Mouse (Mus musculus) heart, embryonic 14.5 days (tissue): ENCODE data around the gene Phf24. TPM values are rescaled to one million over a fixed set of nuclear protein-coding genes. Genes with fewer than 3 reads are reported as not detected.

Source experiments
- ATAC-seq: fragments of 200-750 bp; cut with Nextera tagmentation; 2 replicates; pipeline ENCODE4 v1.8.0; 2017; ENCODE audit warnings: low read depth, moderate TSS enrichment; ENCODE audit not compliant: insufficient number of reproducible peaks, insufficient read depth, low FRiP score
- H3K27ac ChIP-seq, 2 experiments: fragments of 200-500 bp in 1 of 2; fragments of 300-500 bp in 1 of 2; sonication (generic) in 1 of 2; replicated peaks in 1 of 2; 2 replicates each; pipeline ENCODE4 v1.5.1; 2012 to 2014; ENCODE audit warnings: low read depth in 2 of 2, low read length in 2 of 2, control low read depth in 1 of 2, mild to moderate bottlenecking in 1 of 2, mixed read lengths in 1 of 2; ENCODE audit not compliant: control insufficient read depth in 1 of 2, insufficient read depth in 1 of 2
- H3K27me3 ChIP-seq: fragments of 300-500 bp; sonication (generic); 2 replicates; pipeline ENCODE4 v1.6.1; 2014; ENCODE audit warnings: mild to moderate bottlenecking, low read length, control low read depth; ENCODE audit not compliant: control insufficient read depth, insufficient read depth
- H3K36me3 ChIP-seq: fragments of 300-500 bp; sonication (generic); 2 replicates; pipeline ENCODE4 v1.6.1; 2014; ENCODE audit warnings: mild to moderate bottlenecking, control low read depth, low read length, mixed read lengths; ENCODE audit not compliant: control insufficient read depth, insufficient read depth
- H3K4me1 ChIP-seq, 2 experiments: fragments of 200-500 bp in 1 of 2; fragments of 300-500 bp in 1 of 2; sonication (generic) in 1 of 2; 2 replicates each; pipeline ENCODE4 v1.6.1; 2012 to 2014; ENCODE audit warnings: low read length in 2 of 2, control low read depth in 1 of 2, mixed read lengths in 1 of 2; ENCODE audit not compliant: control insufficient read depth in 2 of 2, insufficient read depth in 2 of 2
- H3K4me2 ChIP-seq: fragments of 300-500 bp; sonication (generic); 2 replicates; pipeline ENCODE4 v1.6.1; 2014; ENCODE audit warnings: mild to moderate bottlenecking, low read length
- H3K4me3 ChIP-seq, 2 experiments: fragments of 200-500 bp in 1 of 2; fragments of 300-500 bp in 1 of 2; sonication (generic) in 1 of 2; 2 replicates each; pipeline ENCODE4 v1.5.1; 2012 to 2014; ENCODE audit warnings: low read length in 2 of 2, mild to moderate bottlenecking in 2 of 2, control low read depth in 1 of 2, low read depth in 1 of 2, moderate library complexity in 1 of 2; ENCODE audit not compliant: control insufficient read depth in 1 of 2, insufficient read depth in 1 of 2
- H3K9ac ChIP-seq: fragments of 300-500 bp; sonication (generic); 2 replicates; pipeline ENCODE4 v1.6.1; 2014; ENCODE audit warnings: mild to moderate bottlenecking, low read length
- H3K9me3 ChIP-seq: fragments of 300-500 bp; sonication (generic); 2 replicates; pipeline ENCODE4 v1.6.1; 2016; ENCODE audit warnings: low read length, control low read depth; ENCODE audit not compliant: control insufficient read depth
- WGBS: fragments of 180-500 bp; shearing (Covaris S2); extraction: QIAGEN DNeasy Blood & Tissue Kit; methylation state at CpG from one replicate; pipeline ENCODE4 v1.1.7; 2014; 5-methylcytosine and 5-hydroxymethylcytosine counted together
- polyA plus RNA-seq: library from polyadenylated mRNA; unstranded; fragments of >200 nt; fragmentation: Nextera tagmentation; extraction: Ambion mirVana; gene quantifications from 2 replicates; pipeline ENCODE4 v1.2.1, GENCODE M21; 2014

The Phf24 gene
- polyA plus RNA-seq, 1 experiment from 2014 or later = 5.6 TPM

DNA sequence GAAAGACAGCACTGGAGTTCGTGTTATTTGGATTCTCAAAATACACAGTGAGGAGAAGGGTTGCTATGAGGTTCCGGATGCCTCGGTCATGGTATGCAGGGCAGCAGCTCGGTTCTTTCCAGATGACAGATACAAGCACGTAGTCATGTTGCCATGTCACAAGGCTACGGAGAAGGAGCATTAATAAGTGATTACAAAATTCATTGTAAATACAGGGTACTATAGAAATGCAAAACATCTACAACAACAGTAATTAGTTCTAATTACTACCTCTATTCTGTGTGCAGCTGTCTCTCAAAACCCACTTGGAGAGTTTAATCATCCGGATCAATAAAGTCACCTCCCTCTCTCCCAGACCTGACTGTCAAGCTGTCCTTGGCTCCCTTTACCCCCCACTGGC, 21.3 kb upstream of the Phf24 start:
- no peaks in the 10 kb centered on the region for H3K27me3 ChIP-seq
- ATAC-seq = no peak

DNA sequence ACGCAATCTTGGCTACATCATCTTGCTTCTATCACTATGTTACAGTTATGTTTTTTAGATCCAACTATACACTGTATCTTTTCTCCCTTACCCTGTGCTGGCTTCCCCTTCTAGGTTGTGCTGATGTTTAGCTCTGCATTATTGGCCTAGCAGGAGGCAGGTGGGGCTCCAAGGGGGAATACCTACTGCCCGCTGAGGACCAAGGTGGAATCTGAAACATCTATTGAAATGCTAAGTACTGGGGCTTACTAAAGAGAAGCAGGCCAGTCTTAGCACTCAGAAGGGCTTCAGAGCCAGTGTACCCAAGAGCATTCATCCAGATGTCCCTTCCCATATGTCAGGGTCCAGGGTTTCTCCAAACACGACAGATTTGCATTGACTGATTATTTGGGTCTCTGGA, 17.5 kb upstream of the Phf24 start:
- no peak for ATAC-seq
- H3K36me3 ChIP-seq = no peaks in the 10 kb centered on the region
- H3K27me3 ChIP-seq = no peaks in the 10 kb centered on the region
- H3K4me1 ChIP-seq = no peaks in the 10 kb centered on the region
- no peak overlapping the region for H3K4me2 ChIP-seq
- H3K4me3 ChIP-seq = no peak overlapping the region
- no peak overlapping the region for H3K27ac ChIP-seq
- no peak overlapping the region for H3K9ac ChIP-seq
- H3K9me3 ChIP-seq = no peaks in the 10 kb centered on the region
- 39% methylated on average over 3 of the region's 3 CpGs for WGBS

More for the DNA sequence above, 21.3 kb upstream of the Phf24 start:
- H3K9ac ChIP-seq = no peak overlapping the region
- H3K4me2 ChIP-seq = no peak overlapping the region
- H3K27ac ChIP-seq = no peak overlapping the region
- 75% methylated on average over 7 of the region's 7 CpGs for WGBS
- H3K36me3 ChIP-seq = no peaks in the 10 kb centered on the region
- no peak overlapping the region for H3K4me3 ChIP-seq
- H3K9me3 ChIP-seq = no peaks in the 10 kb centered on the region
- H3K4me1 ChIP-seq = no peaks in the 10 kb centered on the region

DNA sequence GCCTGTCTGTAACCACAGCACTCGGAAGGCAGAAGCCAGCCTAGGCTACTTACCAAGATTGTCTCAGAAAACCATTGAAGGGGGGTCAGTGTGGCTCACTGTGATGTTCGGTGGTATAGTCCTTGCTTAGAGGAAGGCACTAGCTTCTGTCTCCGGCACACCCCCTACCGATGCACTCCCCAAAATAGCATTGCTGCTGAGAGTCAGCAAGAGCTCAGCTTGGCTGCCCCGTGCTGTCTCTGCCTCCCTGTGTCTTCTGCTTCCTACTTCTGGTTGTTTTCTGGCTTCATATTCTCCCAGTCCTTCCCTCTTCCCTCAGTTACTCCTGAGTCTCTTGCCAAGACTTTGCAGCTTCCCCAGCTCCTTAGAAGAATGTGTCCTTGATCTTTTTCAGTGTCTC, 15.6 kb upstream of the Phf24 start:
- Histone ChIP-seq H3K4me1 (no peaks in the 10 kb centered on the region), H3K9ac (no peak overlapping the region), H3K4me3 (no peak overlapping the region), H3K4me2 (no peak overlapping the region), H3K27ac (no peak overlapping the region), H3K36me3 (no peaks in the 10 kb centered on the region), H3K27me3 (0 out of 2 replicates have a peak, but pooled peaks cover 9% of the 10 kb centered on the region), H3K9me3 (no peaks in the 10 kb centered on the region)
- no peak for ATAC-seq
- 39% methylated on average over 5 of the region's 5 CpGs for WGBS

DNA sequence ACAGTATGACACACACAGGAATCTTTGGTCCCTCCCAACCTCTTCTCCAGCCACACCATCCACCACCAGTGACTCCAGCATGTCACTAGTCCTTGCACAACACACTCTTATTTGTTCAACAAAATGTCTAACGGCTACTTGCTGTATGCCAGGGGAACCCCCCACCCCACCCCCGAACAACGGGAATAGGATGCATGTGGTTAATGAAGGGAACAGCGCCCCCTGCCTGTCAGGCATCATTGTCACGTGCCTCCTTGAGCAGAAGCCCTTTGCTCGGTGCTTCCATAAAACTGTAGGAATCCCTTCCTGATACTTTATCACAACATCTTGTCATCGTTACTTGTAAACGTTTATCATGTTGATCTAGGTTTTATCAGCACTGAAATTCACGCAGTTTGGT, 14.3 kb upstream of the Phf24 start:
- Histone ChIP-seq H3K4me1 (no peaks in the 10 kb centered on the region), H3K9me3 (no peaks in the 10 kb centered on the region), H3K36me3 (no peaks in the 10 kb centered on the region), H3K9ac (no peak overlapping the region), H3K27ac (no peak overlapping the region), H3K4me3 (no peak overlapping the region), H3K4me2 (no peak overlapping the region), H3K27me3 (0 out of 2 replicates have a peak, but pooled peaks cover 9% of the 10 kb centered on the region)
- 49% methylated on average over 9 of the region's 9 CpGs for WGBS
- no peak for ATAC-seq

DNA sequence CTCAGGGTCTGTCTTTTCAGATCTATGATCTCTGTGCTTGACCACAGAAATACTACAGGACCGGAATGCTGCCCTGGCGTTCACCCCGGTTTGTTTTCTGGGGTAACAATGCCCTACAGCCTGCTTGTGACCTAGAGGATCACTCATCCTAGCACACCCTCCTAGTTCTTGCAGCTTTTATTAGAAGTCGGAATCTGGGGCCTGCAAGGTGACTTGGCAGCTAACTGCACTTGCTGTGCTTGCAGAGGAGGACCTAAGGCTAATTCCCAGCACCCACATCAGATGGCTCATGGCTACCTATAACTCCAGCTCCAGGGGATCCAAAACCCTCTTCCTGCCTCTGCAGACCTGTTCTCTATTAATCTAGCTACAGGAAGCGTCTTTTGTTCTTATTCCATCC, 13.7 kb upstream of the Phf24 start:
- no peak for ATAC-seq
- WGBS = 85% methylated on average over 5 of the region's 5 CpGs
- H3K4me1 ChIP-seq = no peaks in the 10 kb centered on the region
- H3K9me3 ChIP-seq = no peaks in the 10 kb centered on the region
- no peaks in the 10 kb centered on the region for H3K36me3 ChIP-seq
- no peak overlapping the region for H3K4me3 ChIP-seq
- H3K27me3 ChIP-seq = 0 out of 2 replicates have a peak, but pooled peaks cover 9% of the 10 kb centered on the region
- H3K27ac ChIP-seq = no peak overlapping the region
- H3K4me2 ChIP-seq = no peak overlapping the region
- H3K9ac ChIP-seq = no peak overlapping the region

DNA sequence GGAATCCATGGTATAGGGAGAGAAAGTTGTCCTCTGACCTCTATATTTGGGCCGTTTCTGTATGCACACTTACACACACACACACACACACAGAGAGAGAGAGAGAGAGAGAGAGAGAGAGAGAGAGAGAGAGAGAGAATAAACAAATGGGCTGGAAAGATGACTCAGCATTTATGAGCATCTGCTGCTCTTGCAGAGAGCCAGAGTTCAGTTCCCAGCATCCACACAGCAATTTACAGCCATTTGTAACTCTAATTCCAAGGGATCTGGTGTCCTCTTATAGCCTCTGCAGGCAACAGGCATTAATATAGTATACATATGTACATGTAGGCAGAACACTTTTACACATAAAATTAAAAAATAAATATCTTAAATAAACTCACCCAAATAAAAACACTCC, 12.5 kb upstream of the Phf24 start:
- Histone ChIP-seq H3K36me3 (no peaks in the 10 kb centered on the region), H3K27ac (no peak overlapping the region), H3K27me3 (0 out of 2 replicates have a peak, but pooled peaks cover 9% of the 10 kb centered on the region), H3K4me2 (no peak overlapping the region), H3K4me1 (no peaks in the 10 kb centered on the region), H3K9ac (no peak overlapping the region), H3K9me3 (no peaks in the 10 kb centered on the region), H3K4me3 (no peak overlapping the region)
- ATAC-seq = no peak
- 79% methylated on average over 1 of the region's 1 CpGs for WGBS

DNA sequence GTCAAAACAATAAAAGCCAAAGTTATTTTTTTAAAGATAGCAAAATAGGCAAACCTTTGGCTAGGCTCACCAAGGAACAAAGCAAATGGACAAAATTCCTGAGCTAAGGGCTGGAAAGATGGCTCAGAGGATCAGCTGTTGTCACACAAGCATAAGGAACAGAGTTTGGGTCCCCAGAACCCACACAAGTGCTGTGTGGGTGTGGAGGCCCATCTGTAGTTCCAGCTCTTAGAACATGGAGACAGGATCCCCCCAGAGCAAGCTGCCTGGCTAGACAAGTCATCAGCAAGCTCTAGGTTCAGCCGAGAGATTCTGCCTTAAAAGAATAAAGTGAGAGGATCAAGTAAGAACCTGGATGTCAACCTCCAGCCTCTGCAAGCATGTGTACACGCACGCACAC, 11.9 kb upstream of the Phf24 start:
- no peaks in the 10 kb centered on the region for H3K36me3 ChIP-seq
- no peak for ATAC-seq
- H3K4me2 ChIP-seq = no peak overlapping the region
- H3K9ac ChIP-seq = no peak overlapping the region
- no peaks in the 10 kb centered on the region for H3K4me1 ChIP-seq
- H3K4me3 ChIP-seq = no peak overlapping the region
- WGBS = 78% methylated on average over 3 of the region's 3 CpGs
- peaks cover 9% of the 10 kb centered on the region; the same call in 1 of the 2 replicates for H3K27me3 ChIP-seq
- no peak overlapping the region for H3K27ac ChIP-seq
- no peaks in the 10 kb centered on the region for H3K9me3 ChIP-seq

DNA sequence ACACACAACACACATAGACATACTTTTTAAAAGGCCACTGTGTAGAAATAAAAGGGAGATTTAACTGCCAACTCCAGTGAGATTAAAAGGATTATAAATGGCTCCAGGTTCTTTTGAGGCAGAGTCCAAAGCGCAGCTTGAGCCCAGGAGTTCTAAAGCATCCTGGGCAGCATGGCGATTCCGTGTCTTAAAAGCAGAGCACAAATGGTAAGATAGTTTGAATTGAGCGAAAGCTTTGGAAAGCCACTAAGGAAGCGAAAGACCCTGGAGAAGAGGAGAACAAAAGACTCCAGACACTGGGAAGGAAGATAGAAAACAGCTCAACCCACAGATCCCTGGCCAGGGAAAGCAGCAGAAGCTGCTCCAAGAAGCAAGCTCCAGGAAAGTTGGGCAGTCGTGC, 11.5 kb upstream of the Phf24 start:
- H3K36me3 ChIP-seq = no peaks in the 10 kb centered on the region
- H3K4me1 ChIP-seq = no peaks in the 10 kb centered on the region
- H3K9ac ChIP-seq = no peak overlapping the region
- no peak overlapping the region for H3K27ac ChIP-seq
- WGBS = 77% methylated on average over 6 of the region's 6 CpGs
- no peak for ATAC-seq
- H3K4me3 ChIP-seq = no peak overlapping the region
- H3K27me3 ChIP-seq = peaks cover 9% of the 10 kb centered on the region; the same call in 1 of the 2 replicates
- no peak overlapping the region for H3K4me2 ChIP-seq
- H3K9me3 ChIP-seq = no peaks in the 10 kb centered on the region
